In the genomic region with DNA sequence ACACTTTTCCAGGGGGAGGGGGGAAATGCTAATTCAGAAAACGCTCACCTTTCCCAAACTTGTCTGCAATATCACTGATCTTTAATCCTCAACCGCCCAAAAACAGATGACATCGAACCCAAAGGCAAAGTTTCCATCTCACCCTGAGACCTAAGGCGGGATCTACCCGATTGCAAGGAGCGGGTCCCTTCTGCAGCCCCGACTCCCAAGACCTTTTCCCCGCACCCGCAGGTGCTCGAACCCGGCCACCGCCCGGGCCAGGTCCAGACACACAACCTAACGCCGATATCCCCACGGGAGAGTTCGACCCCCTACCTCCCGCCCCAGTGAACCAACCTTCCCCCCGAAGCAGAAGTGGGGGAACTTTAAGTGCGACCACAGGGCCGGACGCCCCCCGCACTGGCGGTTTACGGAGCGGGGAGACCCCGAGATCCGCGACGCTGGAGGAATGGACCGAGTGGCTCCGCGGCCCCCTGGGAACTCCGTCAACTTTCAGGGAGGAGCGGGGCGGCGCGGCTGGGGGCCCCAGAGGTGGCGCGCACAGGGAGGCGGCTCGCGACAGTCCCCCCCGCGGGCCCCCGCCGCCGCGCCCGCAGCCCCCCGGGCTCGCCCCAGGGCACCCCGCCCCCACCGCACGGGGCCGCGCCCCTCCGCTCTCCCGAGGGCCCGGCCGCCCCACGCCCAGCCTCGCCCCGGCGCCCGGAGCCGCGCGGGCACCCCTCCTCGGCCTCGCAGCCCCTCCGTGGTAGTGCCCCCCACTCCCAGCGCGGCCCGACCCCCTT, we compare ENCODE assay signal across 8 mouse cellular contexts. TPM values are rescaled to one million over a fixed set of nuclear protein-coding genes. Genes with fewer than 3 reads are reported as not detected.
A peak's percentile ranks its signal among the peaks of the same experiment; 100 is the strongest.
DNase-seq lines count a peak whose midpoint lies in the region; ATAC-seq lines count a peak whose summit lies in the region.

No protein-coding gene starts in this region.

- H3K27ac ChIP-seq in liver, embryonic 16.5 days (ENCODE audit: low read length) = peak overlapping the region; percentile 92

- no peaks in the 10 kb centered on the region for H3K36me3 ChIP-seq in liver, embryonic 16.5 days (ENCODE audit: control insufficient read depth, insufficient read depth)

- under 1% methylated on average over 43 of the region's 75 CpGs for WGBS in liver, embryonic 16.5 days (ENCODE audit: insufficient replicate concordance)

- peak; percentile 62 for ATAC-seq in liver, embryonic 16.5 days (ENCODE audit: low read depth)

- peak overlapping the region; percentile 95 for H3K9ac ChIP-seq in liver, embryonic 16.5 days (ENCODE audit: low read depth, low read length)

- peak overlapping the region; percentile 92 for H3K4me3 ChIP-seq in liver, embryonic 16.5 days (ENCODE audit: low read depth, low read length)

- peak; percentile 16 to 48 for DNase-seq in urinary bladder, adult 18-20 months (ENCODE audit: low spot score in 2 of 2)
- no peak for DNase-seq in urinary bladder, postnatal 10 days (ENCODE audit: low spot score)
- DNase-seq in c-Kit-negative CD71-positive TER-119-positive erythroid progenitor cells, embryonic 14.5 days (ENCODE audit: low read depth, low spot score) = peak; percentile 26
- DNase-seq in forelimb bud, embryonic 11.5 days (ENCODE audit: low read depth, low spot score) = peak; percentile 9
- peak; percentile 53 for DNase-seq in induced T-regulatory cell, adult 2 months (ENCODE audit: low read depth)
- DNase-seq in right cerebral cortex, postnatal 14 days = peak; percentile 36
- no peak for DNase-seq in left cerebral cortex, adult 11 months (ENCODE audit: low spot score)

- peaks cover 28% of the 10 kb centered on the region for H3K4me1 ChIP-seq in liver, embryonic 16.5 days (ENCODE audit: control insufficient read depth, low read depth, low read length)

- H3K4me2 ChIP-seq in liver, embryonic 16.5 days (ENCODE audit: low read depth, low read length) = peak overlapping the region; percentile 83

- H3K27me3 ChIP-seq in liver, embryonic 16.5 days (ENCODE audit: control insufficient read depth, insufficient read depth, low read depth, low read length) = no peaks in the 10 kb centered on the region

- no peaks in the 10 kb centered on the region for H3K9me3 ChIP-seq in liver, embryonic 16.5 days (replicated peaks; ENCODE audit: control insufficient read depth, low read length)

RNA-seq across cellular contexts. Expression of a gene that starts 0.6 kb away (rescaled TPM):
- 11.4 and 12.0 TPM in 2 replicates for polyA plus RNA-seq in liver, embryonic 16.5 days (2015; fragmentation: Nextera tagmentation; extraction: Ambion mirVana)

Comparison
In these comparisons a context has a peak if more than half of its experiments do, and no peak if none do; other contexts are left out.
1. DNase-seq: peak in urinary bladder, adult 18-20 months (2 of 2), c-Kit-negative CD71-positive TER-119-positive erythroid progenitor cells, embryonic 14.5 days (single experiment), forelimb bud, embryonic 11.5 days (single experiment), induced T-regulatory cell, adult 2 months (single experiment) and right cerebral cortex, postnatal 14 days (single experiment); none in urinary bladder, postnatal 10 days (single experiment) and left cerebral cortex, adult 11 months (single experiment).